Mouse (Mus musculus) lung, embryonic 16.5 days (tissue): Measurements from ENCODE around the gene Nfasc. TPM values are rescaled to one million over a fixed set of nuclear protein-coding genes. Genes with fewer than 3 reads are reported as not detected.

Source experiments
- ATAC-seq: fragments of 200-750 bp; cut with Nextera tagmentation; 2 replicates; pipeline ENCODE4 v1.8.0; 2017; ENCODE audit warnings: low read depth, mild to moderate bottlenecking, moderate library complexity
- H3K27ac ChIP-seq: fragments of 300-500 bp; sonication (generic); 2 replicates; pipeline ENCODE4 v1.5.1; 2014; ENCODE audit warnings: mild to moderate bottlenecking, control low read depth, low read length
- H3K27me3 ChIP-seq: fragments of 300-500 bp; sonication (generic); 2 replicates; pipeline ENCODE4 v1.6.1; 2014; ENCODE audit warnings: low read depth, low read length, mixed read lengths; ENCODE audit not compliant: control insufficient read depth, insufficient read depth
- H3K36me3 ChIP-seq: fragments of 300-500 bp; sonication (generic); 2 replicates; pipeline ENCODE4 v1.6.1; 2014; ENCODE audit warnings: low read length; ENCODE audit not compliant: control insufficient read depth, insufficient read depth
- H3K4me1 ChIP-seq: fragments of 300-500 bp; sonication (generic); replicated peaks from 2 replicates; pipeline ENCODE4 v1.6.1; 2014; ENCODE audit warnings: low read length, mixed read lengths; ENCODE audit not compliant: control insufficient read depth, insufficient read depth
- H3K4me2 ChIP-seq: fragments of 300-500 bp; sonication (generic); 2 replicates; pipeline ENCODE4 v1.6.1; 2014; ENCODE audit warnings: low read depth, low read length, control low read depth
- H3K4me3 ChIP-seq: fragments of 300-500 bp; sonication (generic); 2 replicates; pipeline ENCODE4 v1.5.1; 2014; ENCODE audit warnings: mild to moderate bottlenecking, low read length, control low read depth
- H3K9ac ChIP-seq: fragments of 300-500 bp; sonication (generic); 2 replicates; pipeline ENCODE4 v1.6.1; 2014; ENCODE audit warnings: low read length, control low read depth
- H3K9me3 ChIP-seq: fragments of 300-500 bp; sonication (generic); 2 replicates; pipeline ENCODE4 v1.6.1; 2016; ENCODE audit warnings: low read length; ENCODE audit not compliant: control insufficient read depth
- WGBS: fragments of 180-500 bp; shearing (Covaris S2); extraction: QIAGEN DNeasy Blood & Tissue Kit; methylation state at CpG from one replicate; pipeline ENCODE4 v1.1.7; 2014; 5-methylcytosine and 5-hydroxymethylcytosine counted together
- polyA plus RNA-seq: library from polyadenylated mRNA; unstranded; fragments of >200 nt; fragmentation: Nextera tagmentation; extraction: Ambion mirVana; gene quantifications from 2 replicates; pipeline ENCODE4 v1.2.1, GENCODE M21; 2015

The Nfasc gene
- polyA plus RNA-seq, 1 experiment from 2014 or later: 0.18 TPM

DNA sequence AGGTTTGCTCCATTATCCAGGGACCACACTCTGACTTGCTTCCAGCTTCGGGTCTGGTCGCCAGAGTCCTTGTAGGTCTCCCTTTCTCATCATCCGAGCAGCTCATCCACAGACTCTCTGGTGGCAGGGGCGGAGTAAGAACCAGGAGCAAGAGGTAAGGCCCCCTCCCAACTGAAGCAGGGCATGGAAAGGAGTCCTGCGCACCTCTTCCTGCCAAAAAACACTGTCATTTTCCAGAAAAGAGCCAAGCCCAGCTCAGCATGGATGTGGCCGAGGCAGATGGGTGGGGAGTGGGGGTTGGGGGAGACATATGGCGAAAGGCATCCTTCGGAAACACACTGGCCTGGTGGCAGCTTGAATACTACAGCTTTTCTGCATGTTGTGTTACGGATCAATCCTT lies 172.1 kb downstream of the Nfasc start:
- Histone ChIP-seq H3K4me3 (no peak overlapping the region), H3K9ac (no peak overlapping the region), H3K9me3 (no peaks in the 10 kb centered on the region), H3K4me2 (no peak overlapping the region), H3K4me1 (no peaks in the 10 kb centered on the region), H3K27me3 (no peaks in the 10 kb centered on the region), H3K36me3 (no peaks in the 10 kb centered on the region), H3K27ac (no peak overlapping the region)
- whole genome bisulfite sequencing: 79% methylated on average over 9 of the region's 9 CpGs
- ATAC-seq: no peak

DNA sequence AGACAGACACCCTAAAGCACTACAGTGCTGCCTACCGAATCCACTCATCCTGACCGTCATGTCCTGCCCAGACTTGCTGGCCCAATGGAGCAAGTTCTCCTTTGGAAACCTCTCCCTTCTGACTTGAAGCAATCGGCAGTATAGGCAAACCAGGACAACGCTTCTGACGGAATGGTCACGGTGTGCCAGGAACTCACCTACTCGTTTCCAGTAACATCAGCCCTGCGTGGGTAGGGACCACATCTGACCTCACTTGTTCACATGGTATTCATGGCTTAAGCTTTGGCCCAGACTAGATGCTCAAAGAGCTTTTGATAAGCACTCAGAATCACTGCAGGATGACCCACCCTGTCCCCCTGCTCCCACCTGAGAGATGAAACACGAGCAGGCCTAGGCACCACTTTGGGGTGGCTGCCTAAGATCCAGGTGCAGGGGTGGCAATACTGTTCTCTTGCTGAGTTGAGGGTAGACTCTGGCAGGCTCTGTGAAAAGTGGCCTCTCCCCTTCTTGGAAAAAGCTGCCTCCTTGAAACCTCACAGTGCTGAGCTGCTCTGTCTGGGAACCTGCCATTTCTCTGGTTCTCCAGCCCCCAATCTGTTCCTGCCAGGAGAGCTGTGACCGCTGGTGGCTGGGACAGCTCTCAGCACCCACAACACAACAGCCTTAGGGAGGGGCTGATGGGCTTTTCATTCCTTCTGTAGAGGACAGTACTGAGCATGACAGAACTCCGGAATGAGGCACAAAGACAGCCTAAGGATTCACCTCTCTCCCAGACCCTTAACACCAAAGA lies 174.1 kb downstream of the Nfasc start:
- 77% methylated on average over 11 of the region's 11 CpGs for WGBS
- Histone ChIP-seq H3K4me1 (no peaks in the 10 kb centered on the region), H3K4me3 (no peak overlapping the region), H3K27ac (no peak overlapping the region), H3K36me3 (no peaks in the 10 kb centered on the region), H3K9me3 (no peaks in the 10 kb centered on the region), H3K4me2 (no peak overlapping the region), H3K9ac (no peak overlapping the region), H3K27me3 (no peaks in the 10 kb centered on the region)
- no peak for ATAC-seq

DNA sequence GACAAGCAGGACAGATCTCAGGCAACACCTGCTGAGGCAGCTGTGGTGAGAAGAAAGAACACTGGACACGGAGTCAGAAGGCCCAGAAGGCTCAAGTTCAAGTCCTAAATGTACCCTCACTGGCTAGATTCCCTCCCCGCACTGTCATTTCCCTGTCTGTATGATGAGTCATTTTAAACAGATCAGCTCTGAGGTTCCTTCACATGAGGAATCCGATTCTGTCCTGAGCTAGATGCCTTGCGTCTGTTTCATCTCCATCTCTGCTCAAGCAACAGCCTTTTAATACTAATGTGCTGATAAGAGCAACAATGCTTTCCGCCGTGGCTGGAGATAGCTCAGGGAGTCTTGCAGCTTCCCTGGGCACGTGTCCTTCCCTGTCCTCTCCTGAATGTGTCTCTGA lies 175.8 kb downstream of the Nfasc start:
- Histone ChIP-seq H3K4me2 (no peak overlapping the region), H3K27ac (no peak overlapping the region), H3K4me3 (no peak overlapping the region), H3K9ac (no peak overlapping the region), H3K9me3 (no peaks in the 10 kb centered on the region), H3K4me1 (peaks cover 1% of the 10 kb centered on the region; the same call in 1 of the 2 replicates), H3K27me3 (no peaks in the 10 kb centered on the region), H3K36me3 (no peaks in the 10 kb centered on the region)
- no peak for ATAC-seq
- WGBS: 30% methylated on average over 7 of the region's 7 CpGs

DNA sequence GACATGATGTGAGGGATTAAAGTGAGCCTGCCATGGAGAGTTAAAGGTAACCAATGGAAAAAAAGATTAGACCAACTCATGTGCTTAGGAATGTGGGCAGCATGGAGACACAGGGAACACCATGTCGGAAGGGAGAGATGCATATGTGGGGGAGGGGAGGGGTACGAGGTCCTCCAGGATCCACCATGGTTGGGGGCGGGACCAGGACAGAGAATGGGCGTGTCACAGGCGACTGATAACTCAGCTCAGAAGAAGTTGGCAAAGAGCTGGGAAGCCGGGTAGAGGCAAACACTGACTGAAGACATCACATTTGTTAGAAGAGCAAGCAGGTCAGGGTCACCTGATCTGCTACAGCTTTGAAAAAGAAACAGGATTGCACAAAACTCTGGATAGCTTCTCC lies 176.7 kb downstream of the Nfasc start:
- Histone ChIP-seq H3K27ac (no peak overlapping the region), H3K27me3 (no peaks in the 10 kb centered on the region; the same call in 1 of the 2 replicates), H3K4me1 (peaks cover 5% of the 10 kb centered on the region; the same call in 1 of the 2 replicates), H3K9ac (no peak overlapping the region), H3K36me3 (no peaks in the 10 kb centered on the region), H3K4me3 (no peak overlapping the region), H3K9me3 (no peaks in the 10 kb centered on the region), H3K4me2 (no peak overlapping the region)
- ATAC-seq: no peak
- 24% methylated on average over 6 of the region's 6 CpGs for WGBS

DNA sequence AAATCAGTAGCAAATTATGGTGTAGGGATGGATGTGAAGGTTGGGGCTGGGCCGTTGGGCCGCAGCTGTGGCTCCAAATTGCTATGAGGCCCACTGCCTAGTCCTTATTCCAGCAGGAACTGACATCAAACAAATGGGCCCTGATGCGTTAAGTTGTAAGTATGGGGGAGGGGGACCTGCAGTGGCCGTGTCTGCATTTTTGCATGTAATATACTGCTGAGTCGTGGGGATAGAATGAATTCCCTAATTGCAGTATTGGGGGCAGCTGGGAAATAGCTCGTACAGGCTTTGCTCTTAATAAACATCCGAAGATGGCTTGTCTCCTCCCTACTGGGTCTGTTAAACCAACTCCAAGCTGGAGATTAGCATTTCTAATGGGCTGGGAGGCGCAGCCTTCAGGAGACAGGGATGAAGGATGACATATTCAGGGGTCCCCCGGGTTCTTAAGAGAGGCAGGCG lies 179.2 kb downstream of the Nfasc start:
- WGBS: 38% methylated on average over 10 of the region's 10 CpGs
- ATAC-seq: no peak
- Histone ChIP-seq H3K4me2 (no peak overlapping the region), H3K4me3 (no peak overlapping the region), H3K4me1 (peaks cover 16% of the 10 kb centered on the region), H3K9ac (no peak overlapping the region), H3K27me3 (no peaks in the 10 kb centered on the region; the same call in 1 of the 2 replicates), H3K27ac (no peak overlapping the region), H3K36me3 (no peaks in the 10 kb centered on the region), H3K9me3 (no peaks in the 10 kb centered on the region)

DNA sequence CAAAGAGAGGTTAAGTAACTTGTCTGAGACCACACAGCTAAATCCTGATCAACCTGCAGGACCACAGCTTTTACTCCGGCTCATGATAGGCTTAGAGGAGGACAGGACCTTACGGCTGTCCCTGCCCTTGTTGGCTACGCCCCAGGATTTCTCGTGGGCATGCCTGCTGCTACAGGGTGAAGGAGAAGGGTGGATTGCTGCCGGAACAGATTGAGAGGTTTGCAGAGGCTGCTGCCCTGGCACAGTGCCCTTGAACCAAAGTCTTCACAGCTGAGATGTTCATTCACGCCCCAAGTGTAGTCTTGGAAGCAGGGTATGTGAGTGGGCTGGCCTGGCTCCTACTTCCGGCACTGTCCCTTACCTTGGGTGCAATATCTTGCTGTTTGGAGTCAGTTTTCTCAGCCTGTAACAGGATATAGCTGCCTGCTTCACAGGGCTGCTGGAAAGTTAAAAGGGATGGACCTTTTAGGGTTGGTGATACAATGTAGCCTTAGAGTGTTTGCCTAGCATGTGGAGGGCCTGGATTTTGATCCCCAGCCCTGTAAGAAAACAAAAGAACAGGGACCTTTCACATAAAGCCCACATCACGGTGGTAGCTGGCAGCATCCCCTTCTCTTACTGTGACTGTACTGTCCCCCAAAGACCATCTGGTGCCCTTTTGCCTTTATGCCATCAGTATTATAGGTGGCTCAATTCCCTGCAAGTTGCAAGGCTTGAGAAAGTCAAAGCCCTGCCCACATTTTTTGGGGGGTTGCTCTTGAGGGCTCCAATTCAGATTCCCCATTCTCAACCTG lies 180.5 kb downstream of the Nfasc start:
- Histone ChIP-seq H3K9me3 (no peaks in the 10 kb centered on the region), H3K4me3 (no peak overlapping the region), H3K27me3 (no peaks in the 10 kb centered on the region; the same call in 1 of the 2 replicates), H3K4me2 (no peak overlapping the region), H3K9ac (no peak overlapping the region), H3K27ac (no peak overlapping the region), H3K36me3 (no peaks in the 10 kb centered on the region), H3K4me1 (peaks cover 18% of the 10 kb centered on the region)
- 31% methylated on average over 8 of the region's 8 CpGs for WGBS
- ATAC-seq: peak; percentile 56; the same call in 1 of the 2 replicates

DNA sequence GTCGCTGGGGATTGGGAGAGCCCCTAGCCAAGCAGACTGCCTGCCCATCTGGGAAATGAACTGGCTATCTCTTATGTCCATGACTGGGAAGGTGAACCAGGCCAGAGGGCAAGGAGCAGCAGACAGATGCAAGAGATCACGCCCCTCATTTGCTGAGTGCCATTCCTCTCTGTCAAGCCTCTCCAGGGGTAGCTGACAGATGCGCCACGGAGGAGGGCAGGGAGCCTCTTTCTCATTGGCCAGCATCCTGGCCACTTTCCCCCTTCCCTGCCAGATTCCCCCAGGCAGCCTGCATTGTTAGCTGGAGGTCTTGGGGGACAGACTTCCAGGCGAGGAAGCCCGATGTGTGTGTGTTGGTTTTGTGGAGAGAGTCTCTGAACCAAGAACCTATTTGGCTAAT lies 182.6 kb downstream of the Nfasc start:
- Histone ChIP-seq H3K9me3 (no peaks in the 10 kb centered on the region), H3K9ac (no peak overlapping the region), H3K27me3 (no peaks in the 10 kb centered on the region; the same call in 1 of the 2 replicates), H3K27ac (no peak overlapping the region), H3K36me3 (no peaks in the 10 kb centered on the region), H3K4me3 (no peak overlapping the region), H3K4me1 (peaks cover 18% of the 10 kb centered on the region), H3K4me2 (no peak overlapping the region)
- 22% methylated on average over 6 of the region's 6 CpGs for WGBS
- ATAC-seq: no peak

DNA sequence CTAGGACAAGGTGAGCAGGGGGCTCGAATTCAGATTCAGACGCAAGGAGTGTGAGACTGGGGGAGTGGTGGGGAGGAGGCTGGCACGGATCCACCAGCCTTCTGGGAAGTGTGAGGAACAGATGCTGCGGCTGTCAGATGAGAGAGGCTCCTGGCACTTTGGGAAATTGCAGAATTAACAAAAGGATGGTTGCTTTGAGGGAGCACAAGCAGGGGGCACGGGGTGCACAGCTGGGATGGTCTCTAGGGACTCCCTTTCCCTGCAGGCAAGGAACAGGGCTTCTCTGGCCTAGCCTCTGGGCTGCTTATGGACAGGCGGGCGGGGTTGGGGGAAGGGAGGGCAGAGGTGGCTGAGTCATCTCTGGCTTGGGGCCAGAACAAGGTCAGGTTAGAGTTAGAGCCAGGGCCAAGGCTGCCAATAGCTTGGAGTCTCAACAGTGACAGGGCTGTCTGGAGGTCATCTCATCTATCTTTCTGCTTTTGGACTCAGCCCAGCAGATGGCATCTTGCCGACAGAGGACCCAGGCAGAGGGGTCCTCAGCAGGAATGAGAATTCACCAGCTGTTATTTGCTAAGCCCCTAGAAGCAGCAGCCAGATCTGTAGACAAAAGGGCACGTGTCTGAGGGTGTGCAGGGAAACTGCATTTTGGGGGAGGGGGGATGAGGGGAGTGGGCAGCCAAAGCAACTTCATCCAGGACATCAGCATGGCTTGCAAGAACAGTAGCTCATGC lies 183.5 kb downstream of the Nfasc start:
- H3K9ac ChIP-seq: no peak overlapping the region
- no peaks in the 10 kb centered on the region for H3K9me3 ChIP-seq
- no peaks in the 10 kb centered on the region; the same call in 1 of the 2 replicates for H3K27me3 ChIP-seq
- no peak overlapping the region for H3K4me3 ChIP-seq
- 20% methylated on average over 9 of the region's 9 CpGs for WGBS
- no peak overlapping the region for H3K27ac ChIP-seq
- no peak overlapping the region for H3K4me2 ChIP-seq
- H3K4me1 ChIP-seq: peaks cover 18% of the 10 kb centered on the region
- no peaks in the 10 kb centered on the region for H3K36me3 ChIP-seq
- ATAC-seq: peak; percentile 60

DNA sequence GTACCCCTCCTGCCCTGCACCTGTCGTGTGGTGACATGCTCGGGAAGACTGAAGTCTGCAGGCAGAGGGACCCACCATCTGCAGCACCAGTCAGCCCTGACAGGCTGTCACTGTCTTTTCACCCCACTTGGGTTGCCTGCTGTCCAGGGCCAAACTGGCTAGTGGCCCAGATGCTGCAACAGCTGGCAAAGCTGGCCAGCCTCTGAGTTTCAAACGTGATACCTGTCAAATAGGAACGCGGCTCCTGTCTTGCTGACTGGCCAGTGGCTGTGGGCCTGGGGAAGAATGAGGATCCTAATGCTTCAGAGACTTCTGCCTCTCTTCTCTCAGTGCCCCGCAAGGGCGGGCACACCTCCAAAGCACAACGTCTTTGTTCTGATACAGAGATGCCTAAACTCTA lies 197.8 kb downstream of the Nfasc start:
- H3K27me3 ChIP-seq: peaks cover 39% of the 10 kb centered on the region
- H3K9me3 ChIP-seq: no peaks in the 10 kb centered on the region
- 58% methylated on average over 8 of the region's 8 CpGs for WGBS
- no peak overlapping the region for H3K4me3 ChIP-seq
- ATAC-seq: no peak
- no peak overlapping the region for H3K4me2 ChIP-seq
- H3K9ac ChIP-seq: no peak overlapping the region
- no peak overlapping the region for H3K27ac ChIP-seq
- peaks cover 9% of the 10 kb centered on the region for H3K4me1 ChIP-seq
- H3K36me3 ChIP-seq: no peaks in the 10 kb centered on the region
